Mouse (Mus musculus): ENCODE results near the gene Cenpn.

- TF ChIP-seq CTCF (conservative IDR thresholded peaks at IDR 0.05; ENCODE audit: low read length), result no peak
- peak; percentile 21; the same call in 1 of the 2 replicates for TF ChIP-seq NANOG (IDR thresholded peaks at IDR 0.05; ENCODE audit: borderline replicate concordance, low read length)
- peak; percentile 86; the same call in 1 of the 2 replicates for TF ChIP-seq POU5F1 (IDR thresholded peaks at IDR 0.05; ENCODE audit: borderline replicate concordance, low read length)
These were observed 53.5 kb downstream of the Cenpn start for GRCm38 (mm10) chr8:116975066-116975465.

Measured in E14TG2a.4 (cell line).